Comparison of ENCODE assay signal across 13 mouse cellular contexts in the genomic region with DNA sequence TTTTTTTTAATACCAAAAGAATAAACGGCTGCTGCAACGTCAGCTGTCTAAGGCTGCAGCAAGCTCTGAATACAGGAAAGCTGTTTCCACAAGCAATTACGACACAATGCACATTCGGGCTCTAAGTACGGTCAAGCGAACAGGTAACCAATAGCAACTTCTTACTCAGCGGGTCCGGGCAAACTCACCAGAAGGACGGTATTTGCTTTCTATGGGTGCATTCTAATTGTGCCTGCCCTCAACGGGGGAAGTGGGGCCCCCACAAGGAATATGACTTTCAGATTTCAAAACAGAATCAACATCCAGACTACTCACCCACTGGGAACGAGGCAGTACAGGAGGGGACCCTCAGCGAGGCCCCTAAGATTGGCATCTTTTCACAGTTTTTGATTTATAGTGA.
DNase-seq lines count a peak whose midpoint lies in the region; ATAC-seq and TF ChIP-seq lines count a peak whose summit lies in the region.
"Had no signal": no experiment of that assay in that cellular context is flagged by ENCODE, and none has a peak within 500 bp of the region (broad histone marks: within the 10 kb centered on the region; RNA-seq: fewer than 3 reads in every experiment).

No protein-coding gene starts in this region.

- peak; percentile 9 to 12 for DNase-seq in cerebellum, postnatal 14 days
- DNase-seq in cerebellum, adult 9-10 months = no peak
- DNase-seq in testis, postnatal 14 days (ENCODE audit: low spot score) = no peak
- peak; percentile 14 to 21 for DNase-seq in layer of hippocampus, postnatal 25 days (ENCODE audit: extremely low spot score in 1 of 2, low spot score in 1 of 2)
- DNase-seq in stomach, postnatal 0 days (ENCODE audit: low spot score) = no peak
- DNase-seq in spleen, postnatal 10 days (ENCODE audit: low spot score in 2 of 2) = no peak
- DNase-seq: adrenal gland, postnatal 14 days; lung, postnatal 36 days had no signal

- no peak overlapping the region for H3K9ac ChIP-seq in stomach, postnatal 0 days (ENCODE audit: low read length)
- H3K9ac ChIP-seq: kidney, embryonic 15.5 days; limb, embryonic 15.5 days had no signal

- no peak for TF ChIP-seq CTCF in testis, adult 2 months (IDR thresholded peaks at IDR 0.05; ENCODE audit: control insufficient read depth, insufficient read depth, insufficient replicate concordance, low read depth, low read length)
- no peak for TF ChIP-seq CTCF in stomach, postnatal 0 days (IDR thresholded peaks at IDR 0.05; ENCODE audit: low read depth)

- no peak for TF ChIP-seq EP300 in stomach, postnatal 0 days (optimal IDR thresholded peaks at IDR 0.05)

- TF ChIP-seq POLR2A in testis, adult 2 months (IDR thresholded peaks at IDR 0.05; ENCODE audit: control insufficient read depth, low read depth, low read length) = no peak

- H3K4me3 ChIP-seq in testis, adult 2 months (ENCODE audit: control insufficient read depth, low read depth, low read length) = peak overlapping the region; percentile 68
- H3K4me3 ChIP-seq in stomach, postnatal 0 days (ENCODE audit: low read depth, low read length) = no peak overlapping the region
- H3K4me3 ChIP-seq: kidney, embryonic 15.5 days; limb, embryonic 15.5 days had no signal

- H3K4me1 ChIP-seq in testis, adult 2 months (ENCODE audit: control insufficient read depth, insufficient read depth, low read length) = peaks cover 6% of the 10 kb centered on the region
- H3K4me1 ChIP-seq in stomach, postnatal 0 days (replicated peaks; ENCODE audit: control insufficient read depth, insufficient read depth) = no peaks in the 10 kb centered on the region
- H3K4me1 ChIP-seq: kidney, embryonic 15.5 days; limb, embryonic 15.5 days had no signal

- no peaks in the 10 kb centered on the region for H3K27me3 ChIP-seq in testis, adult 2 months (ENCODE audit: control insufficient read depth, insufficient read depth, low read length)
- no peaks in the 10 kb centered on the region for H3K27me3 ChIP-seq in stomach, postnatal 0 days (ENCODE audit: control insufficient read depth, insufficient read depth, low read length)
- H3K27me3 ChIP-seq: kidney, embryonic 15.5 days; limb, embryonic 15.5 days had no signal

- H3K27ac ChIP-seq in testis, adult 2 months (ENCODE audit: control insufficient read depth, insufficient read depth, low read depth, low read length) = no peak overlapping the region
- no peak overlapping the region for H3K27ac ChIP-seq in stomach, postnatal 0 days (replicated peaks)
- H3K27ac ChIP-seq: kidney, embryonic 15.5 days; limb, embryonic 15.5 days had no signal

- WGBS in stomach, postnatal 0 days = 62% methylated on average over 12 of the region's 12 CpGs

- peak overlapping the region; percentile 17 for H3K4me2 ChIP-seq in stomach, postnatal 0 days (replicated peaks; ENCODE audit: low read depth)
- H3K4me2 ChIP-seq: kidney, embryonic 15.5 days; limb, embryonic 15.5 days had no signal

- H3K36me3 ChIP-seq in testis, adult 2 months (ENCODE audit: control insufficient read depth, insufficient read depth, low read length) = no peaks in the 10 kb centered on the region
- H3K36me3 ChIP-seq in stomach, postnatal 0 days (ENCODE audit: control insufficient read depth, insufficient read depth, low read length) = no peaks in the 10 kb centered on the region
- H3K36me3 ChIP-seq: G1E; kidney, embryonic 15.5 days; limb, embryonic 15.5 days had no signal

- no peak for ATAC-seq in stomach, postnatal 0 days (ENCODE audit: low FRiP score, low TSS enrichment)
- no peak for ATAC-seq in activated CD4-positive, CD25-positive, alpha-beta regulatory T cell, adult 4 months

- no peaks in the 10 kb centered on the region for H3K9me3 ChIP-seq in stomach, postnatal 0 days (ENCODE audit: control insufficient read depth, low read length)
- H3K9me3 ChIP-seq: kidney, embryonic 15.5 days; limb, embryonic 15.5 days had no signal

Comparison
In these comparisons a context has a peak if more than half of its experiments do, and no peak if none do; other contexts are left out.
1. DNase-seq: peak in cerebellum, postnatal 14 days (2 of 2) and layer of hippocampus, postnatal 25 days (2 of 2); none in cerebellum, adult 9-10 months (single experiment), testis, postnatal 14 days (single experiment), stomach, postnatal 0 days (single experiment) and spleen, postnatal 10 days (0 of 2).